Comparison of ENCODE assay signal across 10 mouse cellular contexts in the genomic region with DNA sequence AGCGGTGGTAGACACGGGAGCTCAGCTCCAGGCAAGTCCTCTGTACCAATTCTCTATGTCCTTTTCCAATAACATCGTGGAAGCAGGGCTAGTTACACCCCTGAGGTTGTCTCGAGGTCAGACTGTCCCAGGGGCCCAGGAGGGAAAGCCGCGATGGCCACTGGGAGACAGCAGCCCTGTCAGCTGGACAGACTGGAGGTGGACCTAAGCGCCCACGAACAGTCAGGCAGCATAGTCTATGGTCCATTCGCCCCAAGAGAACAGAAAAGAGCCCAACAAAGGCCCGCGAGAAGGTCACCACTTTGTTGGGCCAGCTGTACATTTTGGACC. TPM values are rescaled to one million over a fixed set of nuclear protein-coding genes. Genes with fewer than 3 reads are reported as not detected.
DNase-seq lines count a peak whose midpoint lies in the region; ATAC-seq and TF ChIP-seq lines count a peak whose summit lies in the region.
"Had no signal": no experiment of that assay in that cellular context is flagged by ENCODE, and none has a peak within 500 bp of the region (broad histone marks: within the 10 kb centered on the region; RNA-seq: fewer than 3 reads in every experiment).

No protein-coding gene starts in this region.

- no peak for TF ChIP-seq CTCF in MEL (IDR thresholded peaks at IDR 0.05 in 2 of 3, conservative IDR thresholded peaks at IDR 0.05 in 1 of 3; ENCODE audit: control insufficient read depth in 1 of 3, insufficient read depth in 1 of 3, low read depth in 2 of 3, low read length in 3 of 3, poor library complexity in 1 of 3, severe bottlenecking in 1 of 3)
- no peak for TF ChIP-seq CTCF in heart, postnatal 0 days (IDR thresholded peaks at IDR 0.05; ENCODE audit: low read depth)

- peak overlapping the region; percentile 28; the same call in 1 of the 2 replicates for H3K27ac ChIP-seq in MEL (ENCODE audit: control insufficient read depth, low read depth, low read length)
- H3K27ac ChIP-seq in heart, postnatal 0 days (ENCODE audit: low read depth): no peak overlapping the region

- peaks cover 7 to 19% of the 10 kb centered on the region in 2 experiments; a peak in 3 of 4 replicates for H3K4me1 ChIP-seq in MEL (ENCODE audit: control insufficient read depth in 1 of 2, insufficient read depth in 2 of 2, low read length in 2 of 2)
- H3K4me1 ChIP-seq in heart, postnatal 0 days (ENCODE audit: control insufficient read depth, insufficient read depth): peaks cover 12% of the 10 kb centered on the region
- H3K4me1 ChIP-seq in megakaryocyte, embryonic 14.5 days: peaks cover 46% of the 10 kb centered on the region

- no peak for TF ChIP-seq EP300 in MEL (IDR thresholded peaks at IDR 0.05; ENCODE audit: low read depth in 1 of 2, low read length in 2 of 2)
- TF ChIP-seq EP300 in heart, postnatal 0 days (IDR thresholded peaks at IDR 0.05; ENCODE audit: low read depth): no peak

- H3K36me3 ChIP-seq in MEL (ENCODE audit: control insufficient read depth in 1 of 2, insufficient read depth in 2 of 2, low read length in 2 of 2): peaks cover 0 to 10% of the 10 kb centered on the region in 2 experiments; a peak in 2 of 4 replicates
- no peaks in the 10 kb centered on the region for H3K36me3 ChIP-seq in heart, postnatal 0 days (replicated peaks; ENCODE audit: control insufficient read depth, insufficient read depth, low read length)
- H3K36me3 ChIP-seq in megakaryocyte, embryonic 14.5 days (replicated peaks; ENCODE audit: low read length): no peaks in the 10 kb centered on the region

- TF ChIP-seq POLR2A in MEL (IDR thresholded peaks at IDR 0.05; ENCODE audit: control insufficient read depth in 1 of 2, insufficient read depth in 1 of 2, low read depth in 1 of 2, low read length in 2 of 2, poor library complexity in 1 of 2): no peak

- 24% methylated on average over 11 of the region's 11 CpGs for WGBS in heart, postnatal 0 days

- DNase-seq in embryo, embryonic 10 days (ENCODE audit: low spot score): peak; percentile 43
- DNase-seq in embryo, embryonic 10.5 days (ENCODE audit: low spot score): no peak
- no peak for DNase-seq in MEL (ENCODE audit: low read depth, low spot score)
- DNase-seq in heart, postnatal 0 days (ENCODE audit: low spot score): no peak
- no peak for DNase-seq in left cerebral cortex, adult 18-20 months (ENCODE audit: low spot score in 2 of 2)
- no peak for DNase-seq in left cerebral cortex, adult 9 months (ENCODE audit: low spot score in 2 of 2)
- no peak for DNase-seq in adrenal gland, adult 18-20 months (ENCODE audit: low spot score in 2 of 2)

- H3K27me3 ChIP-seq in MEL (ENCODE audit: control insufficient read depth in 1 of 2, insufficient read depth in 2 of 2, low read length in 2 of 2): no peaks in the 10 kb centered on the region
- no peaks in the 10 kb centered on the region for H3K27me3 ChIP-seq in heart, postnatal 0 days (ENCODE audit: control insufficient read depth, insufficient read depth, low read length)
- H3K27me3 ChIP-seq in megakaryocyte, embryonic 14.5 days (replicated peaks): peaks cover 17% of the 10 kb centered on the region

- TF ChIP-seq RAD21 in MEL (IDR thresholded peaks at IDR 0.05; ENCODE audit: low read depth, low read length): no peak

- H3K9ac ChIP-seq in MEL (ENCODE audit: control insufficient read depth, low read depth, low read length, poor library complexity, severe bottlenecking): peak overlapping the region; percentile 70
- H3K9ac ChIP-seq in heart, postnatal 0 days (replicated peaks; ENCODE audit: low read depth, low read length): no peak overlapping the region

- H3K4me2 ChIP-seq in heart, postnatal 0 days (ENCODE audit: low read depth, low read length): peak overlapping the region; percentile 50

- H3K4me3 ChIP-seq in MEL (ENCODE audit: control insufficient read depth in 1 of 2, insufficient read depth in 1 of 2, low read depth in 2 of 2, low read length in 2 of 2): peak overlapping the region; percentile 44 to 51
- 0 out of 2 replicates have a peak overlapping the region, but pooled peaks have one; percentile 6 for H3K4me3 ChIP-seq in heart, postnatal 0 days (ENCODE audit: low read depth, low read length)
- peak overlapping the region; percentile 72 for H3K4me3 ChIP-seq in megakaryocyte, embryonic 14.5 days (replicated peaks)

- no peaks in the 10 kb centered on the region for H3K9me3 ChIP-seq in MEL (replicated peaks; ENCODE audit: insufficient read depth, low read length)
- H3K9me3 ChIP-seq in heart, postnatal 0 days (replicated peaks; ENCODE audit: control insufficient read depth, low read length): no peaks in the 10 kb centered on the region
- peaks cover 15% of the 10 kb centered on the region for H3K9me3 ChIP-seq in megakaryocyte, embryonic 14.5 days

- peaks cover 3% of the 10 kb centered on the region; the same call in 1 of the 2 replicates for H3K79me2 ChIP-seq in MEL (ENCODE audit: control insufficient read depth, insufficient read depth, low read length, poor library complexity)

- peak; percentile 80 for ATAC-seq in heart, postnatal 0 days (ENCODE audit: insufficient read depth, low read depth)

TF ChIP-seq in MEL, 35 proteins besides CTCF, POLR2A, EP300 and RAD21:
- TF ChIP-seq MYC (IDR thresholded peaks at IDR 0.05; ENCODE audit: low read depth, low read length) (0 out of 2 replicates have a peak, but pooled peaks have one; percentile 2), MAZ (IDR thresholded peaks at IDR 0.05; ENCODE audit: low read depth, low read length) (0 out of 2 replicates have a peak, but pooled peaks have one; percentile 1), CHD1 (IDR thresholded peaks at IDR 0.05; ENCODE audit: low read depth, low read length) (no peak)

RNA-seq across cellular contexts. Expression of gene Scgb3a1, which starts 10.4 kb away (rescaled TPM):
- total RNA-seq in MEL (2012; rRNA removed): not detected in 2 replicates
- not detected for polyA plus RNA-seq in MEL (2012; ENCODE audit: insufficient read depth in 1 of 2, insufficient read length in 2 of 2, low read depth in 1 of 2, low replicate concordance in 2 of 2, missing spikeins in 1 of 2)
- total RNA-seq in heart, postnatal 0 days (2014; rRNA removed; ENCODE audit: low replicate concordance): 2.0 and 82.4 TPM in 2 replicates
- 2.0 and 301 TPM in 2 replicates for polyA plus RNA-seq in heart, postnatal 0 days (2015; fragmentation: Nextera tagmentation; extraction: Ambion mirVana)
- not detected in 2 replicates for polyA plus RNA-seq in megakaryocyte, embryonic 14.5 days (2012; ENCODE audit: insufficient read depth, low replicate concordance)
- total RNA-seq in left cerebral cortex, adult 18-20 months (2021): not detected
- total RNA-seq in adrenal gland, adult 18-20 months (2021): not detected
- total RNA-seq: layer of hippocampus, postnatal 14 days had no signal
- polyA plus RNA-seq: C2C12 had no signal

RNA-seq across cellular contexts. Expression of gene Flt4, which starts 44.0 kb away (rescaled TPM):
- total RNA-seq in MEL (2012; rRNA removed): 0.07 and 0.08 TPM in 2 replicates
- under 1 TPM in 1 of 2 experiments, not detected in 1; 0.13 TPM for polyA plus RNA-seq in MEL (2012; ENCODE audit: insufficient read depth in 1 of 2, insufficient read length in 2 of 2, low read depth in 1 of 2, low replicate concordance in 2 of 2, missing spikeins in 1 of 2)
- total RNA-seq in heart, postnatal 0 days (2014; rRNA removed; ENCODE audit: low replicate concordance): 13.6 and 16.5 TPM in 2 replicates
- polyA plus RNA-seq in heart, postnatal 0 days (2015; fragmentation: Nextera tagmentation; extraction: Ambion mirVana): 3.2 and 3.3 TPM in 2 replicates
- polyA plus RNA-seq in megakaryocyte, embryonic 14.5 days (2012; ENCODE audit: insufficient read depth, low replicate concordance): 0.01 TPM in 1 of 2 replicates, not detected in the other
- total RNA-seq in left cerebral cortex, adult 18-20 months (2021): 1 to 10 TPM; 2.2 to 2.3 TPM
- 10 to 100 TPM; 14.4 to 14.5 TPM for total RNA-seq in adrenal gland, adult 18-20 months (2021)

RNA-seq across cellular contexts. Expression of gene Cnot6, which starts 59.5 kb away (rescaled TPM):
- total RNA-seq in MEL (2012; rRNA removed): 38.9 and 45.5 TPM in 2 replicates
- polyA plus RNA-seq in MEL (2012; ENCODE audit: insufficient read depth in 1 of 2, insufficient read length in 2 of 2, low read depth in 1 of 2, low replicate concordance in 2 of 2, missing spikeins in 1 of 2): 10 to 100 TPM; 49.3 to 58.3 TPM
- 21.4 and 36.6 TPM in 2 replicates for total RNA-seq in heart, postnatal 0 days (2014; rRNA removed; ENCODE audit: low replicate concordance)
- polyA plus RNA-seq in heart, postnatal 0 days (2015; fragmentation: Nextera tagmentation; extraction: Ambion mirVana): 19.6 and 19.8 TPM in 2 replicates
- 2.2 and 3.4 TPM in 2 replicates for polyA plus RNA-seq in megakaryocyte, embryonic 14.5 days (2012; ENCODE audit: insufficient read depth, low replicate concordance)
- total RNA-seq in left cerebral cortex, adult 18-20 months (2021): 10 to 100 TPM; 50.2 to 56.0 TPM
- 10 to 100 TPM; 34.5 to 42.0 TPM for total RNA-seq in adrenal gland, adult 18-20 months (2021)

Comparison
In these comparisons a context has a peak if more than half of its experiments do, and no peak if none do; other contexts are left out.
1. H3K4me3 ChIP-seq: peak in every context shown above with its lines; median percentile 72 in megakaryocyte, embryonic 14.5 days; 48 in MEL; 6 in heart, postnatal 0 days.